Mouse (Mus musculus) c-Kit-positive CD71-negative TER-119-negative erythroid progenitor cells, embryonic 14.5 days (primary cell): Measurements from ENCODE around the gene Tmbim1.
"Not testable (repeated sequence)": the region's sequence is repeated elsewhere in the genome, so short reads cannot be mapped to it uniquely, and the experiment has no call there.

Experiments used
- DNase-seq: peaks from one replicate; pipeline ENCODE4 v3.0.0-alpha.2; 2013; ENCODE audit warnings: low read depth

Gene Tmbim1

DNA sequence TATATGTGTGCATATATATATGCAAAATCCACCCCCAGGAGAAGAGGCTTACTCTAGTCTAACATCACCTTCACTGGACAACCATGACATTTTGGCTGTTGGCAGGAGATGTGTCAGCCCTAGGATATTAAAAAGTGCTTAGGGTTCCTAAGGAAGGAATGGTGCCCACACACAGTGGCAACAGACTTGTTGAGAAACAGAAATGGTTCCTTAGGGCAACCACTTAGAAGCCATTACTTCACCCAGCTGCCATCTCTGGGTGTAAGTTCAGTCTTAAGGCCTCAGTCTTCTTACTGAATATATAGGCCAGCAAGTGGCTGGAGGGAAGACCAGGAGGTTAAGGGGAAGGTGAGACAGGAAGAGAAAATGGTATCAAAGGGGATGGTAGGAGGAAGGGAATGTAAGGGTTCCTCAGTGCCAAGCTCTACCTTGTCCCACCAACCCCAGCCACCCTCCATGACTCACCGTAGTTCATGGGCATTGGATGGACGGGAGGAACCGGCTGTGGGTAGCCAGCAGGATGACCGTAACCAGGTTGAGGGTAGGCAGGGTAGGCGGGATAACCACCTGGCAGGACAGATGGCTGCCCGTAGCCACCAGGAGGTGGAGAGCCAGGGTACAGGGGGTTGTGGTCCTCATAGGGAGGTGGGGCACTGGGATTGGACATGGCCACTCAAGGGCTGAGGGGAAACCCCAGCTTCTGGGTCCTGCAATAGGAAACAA is 10.5 kb downstream of the Tmbim1 start:
- DNase-seq, result no peak

GRCm38 (mm10) chr1:74294090-74294643 is 11.3 kb downstream of the Tmbim1 start:
- DNase-seq, result no peak

- no peak for DNase-seq
These were observed 12.0 kb downstream of the Tmbim1 start for GRCm38 (mm10) chr1:74293306-74293960.

- no peak for DNase-seq
These were observed 12.9 kb downstream of the Tmbim1 start for GRCm38 (mm10) chr1:74292331-74293020.

GRCm38 (mm10) chr1:74290141-74290540 is 15.3 kb downstream of the Tmbim1 start:
- DNase-seq, result no peak

GRCm38 (mm10) chr1:74289740-74290139 is 15.7 kb downstream of the Tmbim1 start:
- DNase-seq, result no peak

- DNase-seq, result no peak
These were observed 16.2 kb downstream of the Tmbim1 start for GRCm38 (mm10) chr1:74289248-74289647.

DNA sequence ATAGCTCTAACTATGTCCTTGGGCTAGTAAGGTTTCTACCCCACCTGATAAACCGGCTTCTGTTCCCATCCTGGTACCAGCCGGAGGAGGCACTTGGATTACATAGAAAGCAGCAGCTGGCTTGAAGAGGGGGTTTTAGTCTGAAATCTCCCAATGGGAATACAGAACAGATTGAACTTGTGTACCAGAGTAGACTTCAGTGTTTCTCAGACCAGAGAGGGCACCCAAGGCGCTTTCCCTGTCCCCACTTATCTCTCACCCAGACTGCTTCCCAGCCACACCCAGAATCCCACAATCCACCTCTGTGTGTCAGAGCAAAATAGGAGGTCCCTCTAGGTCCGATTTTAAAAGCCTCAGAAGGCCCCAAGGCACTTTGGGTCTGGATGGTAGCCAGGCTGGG is 17.1 kb downstream of the Tmbim1 start:
- no peak for DNase-seq

DNA sequence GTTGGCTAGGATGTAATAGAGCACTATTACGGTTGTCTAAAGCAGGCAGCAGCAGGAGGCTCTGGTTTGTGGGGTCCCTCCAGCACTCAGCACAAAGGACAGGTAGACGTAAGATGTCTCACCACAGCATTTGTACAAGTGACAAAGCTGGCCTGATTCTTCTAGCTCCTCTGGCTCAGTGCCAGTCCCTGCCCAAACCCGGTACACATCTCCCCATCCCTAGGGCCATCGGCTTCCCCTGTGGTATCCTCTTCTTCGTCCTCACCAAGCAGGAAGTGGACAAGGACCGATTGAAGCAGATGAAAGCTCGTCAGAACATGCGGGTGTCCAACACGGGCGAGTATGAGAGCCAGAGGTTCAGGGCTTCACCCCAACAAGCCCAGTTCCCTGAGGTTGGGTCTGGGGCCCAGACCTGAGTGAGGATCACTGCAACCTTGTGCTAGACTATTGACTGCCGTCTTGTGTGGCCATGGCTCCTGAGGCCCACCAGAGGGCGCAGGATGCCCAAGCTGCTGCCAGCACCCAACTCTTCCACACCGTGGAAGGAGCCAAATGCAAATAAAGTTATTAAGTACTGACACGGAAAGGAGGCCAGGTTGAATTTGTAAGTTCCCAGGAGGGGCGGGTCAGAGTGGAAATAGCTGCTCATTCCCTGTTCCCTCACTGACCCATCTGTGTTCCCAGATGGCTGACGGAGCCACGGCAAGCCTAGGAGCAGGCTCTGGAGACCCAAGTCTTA is 18.4 kb downstream of the Tmbim1 start:
- not testable (repeated sequence) for DNase-seq

- peak; percentile 22 for DNase-seq
These were observed 20.0 kb downstream of the Tmbim1 start for GRCm38 (mm10) chr1:74285212-74286010.

- peak; percentile 100 for DNase-seq
These were observed 20.8 kb downstream of the Tmbim1 start, which contains the start of the genes Aamp and Pnkd for GRCm38 (mm10) chr1:74284543-74285160. Aamp (minus strand) TSS chr1:74284738. Pnkd (plus strand) TSS chr1:74284930.

- DNase-seq, result peak; percentile 41
These were observed 21.5 kb downstream of the Tmbim1 start for GRCm38 (mm10) chr1:74283686-74284463.

- DNase-seq, result no peak
These were observed 22.4 kb downstream of the Tmbim1 start for GRCm38 (mm10) chr1:74282896-74283625.

- DNase-seq, result no peak
These were observed 23.5 kb downstream of the Tmbim1 start for GRCm38 (mm10) chr1:74281886-74282285.

DNA sequence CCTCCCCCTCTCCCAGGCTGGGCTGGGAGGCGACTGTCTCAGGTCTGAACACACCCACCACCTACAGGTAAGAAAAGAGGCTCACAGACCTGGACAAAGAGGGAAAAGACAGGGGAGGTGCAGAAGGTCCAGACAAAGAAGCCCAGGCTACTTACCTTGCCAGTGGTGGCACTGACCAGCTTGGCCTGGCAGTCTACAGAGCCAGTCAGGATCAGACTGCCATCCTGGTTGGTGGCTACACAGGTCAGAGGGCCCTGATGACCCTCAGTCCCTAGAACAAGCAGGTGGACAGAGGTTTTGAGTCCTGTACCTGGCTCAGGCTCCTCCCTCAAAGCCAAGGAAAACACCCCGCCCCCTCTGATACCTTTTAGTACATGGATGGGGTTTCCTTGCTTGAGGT is 24.1 kb downstream of the Tmbim1 start:
- no peak for DNase-seq

- no peak for DNase-seq
These were observed 24.7 kb downstream of the Tmbim1 start for GRCm38 (mm10) chr1:74280591-74281325.

GRCm38 (mm10) chr1:74278988-74279387 is 26.4 kb downstream of the Tmbim1 start:
- DNase-seq, result no peak

GRCm38 (mm10) chr1:74278538-74278937 is 26.9 kb downstream of the Tmbim1 start, which contains the start of gene Gpbar1:
Gpbar1 (plus strand) TSS chr1:74278550.
- DNase-seq, result no peak
